Mouse (Mus musculus): ENCODE data around the gene Pitpnc1. TPM values are rescaled to one million over a fixed set of nuclear protein-coding genes. Genes with fewer than 3 reads are reported as not detected.

The Pitpnc1 gene
- polyA plus RNA-seq, 1 experiment from 2014 or later, result 16.2 TPM

DNA sequence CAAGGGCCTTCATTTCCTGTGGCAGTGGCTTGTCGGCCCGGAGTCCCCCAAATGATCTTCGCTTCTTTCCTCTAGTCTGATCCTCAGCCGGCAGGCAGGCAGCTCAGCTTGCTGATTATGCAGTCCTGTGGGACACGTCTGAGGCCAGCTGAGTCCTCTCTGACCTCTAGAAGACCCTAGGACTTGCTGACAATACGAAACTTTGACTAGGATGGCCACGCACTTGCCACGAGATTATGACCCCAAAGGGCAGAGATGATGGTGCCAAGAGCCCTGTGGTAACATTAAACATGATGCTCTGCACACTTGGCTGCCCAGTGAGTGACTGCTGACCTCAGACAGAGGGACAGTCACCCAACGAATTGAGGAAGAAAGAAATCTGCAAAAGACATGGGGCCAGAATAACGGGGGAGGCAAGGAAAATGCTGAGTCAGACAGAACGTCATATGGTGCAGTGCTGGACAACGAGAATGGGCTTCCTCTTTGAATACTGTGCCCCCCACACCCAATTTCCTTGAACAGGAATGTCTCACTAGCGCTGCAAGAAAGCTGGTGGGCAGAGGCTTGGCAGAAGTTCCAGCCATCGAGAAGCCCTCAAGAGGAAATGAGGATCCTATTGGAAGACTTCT is 152.7 kb downstream of the Pitpnc1 start:
- DNase-seq (no peak), ATAC-seq (ENCODE audit: insufficient read depth) (no peak)
- no peak for TF ChIP-seq CTCF (IDR thresholded peaks at IDR 0.05; ENCODE audit: low read depth)
- Histone ChIP-seq H3K9me3 (ENCODE audit: low read depth, low read length) (no peaks in the 10 kb centered on the region), H3K9ac (no peak overlapping the region), H3K4me1 (ENCODE audit: insufficient read depth) (no peaks in the 10 kb centered on the region), H3K36me3 (ENCODE audit: insufficient read depth) (no peaks in the 10 kb centered on the region), H3K4me2 (no peak overlapping the region), H3K4me3 (ENCODE audit: low read depth, low read length) (no peak overlapping the region), H3K27ac (ENCODE audit: low read depth) (no peak overlapping the region), H3K27me3 (ENCODE audit: insufficient read depth, low read length) (no peaks in the 10 kb centered on the region)
- 56% methylated on average over 14 of the region's 14 CpGs for WGBS

DNA sequence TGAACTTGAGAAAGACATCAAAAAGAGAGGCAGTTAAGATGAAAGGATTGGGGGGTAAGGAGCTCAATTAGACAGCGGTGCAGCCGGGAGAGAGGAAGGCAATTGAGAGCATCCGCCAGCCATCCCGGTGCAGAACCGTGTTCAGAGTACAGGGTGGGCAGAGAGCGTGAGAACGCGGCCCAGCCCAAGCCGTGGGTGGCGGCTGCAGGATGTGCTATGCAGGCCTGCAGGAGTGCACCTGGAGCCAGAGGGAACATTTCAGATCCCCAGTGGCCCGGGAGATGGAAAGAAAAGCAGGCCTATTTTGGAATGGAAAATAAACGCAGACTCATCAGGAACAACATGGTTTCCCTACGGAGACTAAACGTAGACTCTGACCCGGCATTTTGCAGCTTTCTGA is 155.0 kb downstream of the Pitpnc1 start:
- H3K27me3 ChIP-seq (ENCODE audit: insufficient read depth, low read length), result no peaks in the 10 kb centered on the region
- H3K4me3 ChIP-seq (ENCODE audit: low read depth, low read length), result no peak overlapping the region
- H3K4me2 ChIP-seq, result no peak overlapping the region
- DNase-seq (no peak), ATAC-seq (ENCODE audit: insufficient read depth) (no peak)
- WGBS, result 78% methylated on average over 15 of the region's 15 CpGs
- no peaks in the 10 kb centered on the region for H3K36me3 ChIP-seq (ENCODE audit: insufficient read depth)
- no peaks in the 10 kb centered on the region for H3K4me1 ChIP-seq (ENCODE audit: insufficient read depth)
- H3K9me3 ChIP-seq (ENCODE audit: low read depth, low read length), result no peaks in the 10 kb centered on the region
- no peak for TF ChIP-seq CTCF (IDR thresholded peaks at IDR 0.05; ENCODE audit: low read depth)
- H3K9ac ChIP-seq, result no peak overlapping the region
- H3K27ac ChIP-seq (ENCODE audit: low read depth), result no peak overlapping the region

GRCm38 (mm10) chr11:107310338-107311121 is 160.0 kb downstream of the Pitpnc1 start:
- Histone ChIP-seq H3K4me3 (ENCODE audit: low read depth, low read length) (no peak overlapping the region), H3K9me3 (ENCODE audit: low read depth, low read length) (no peaks in the 10 kb centered on the region; the same call in 1 of the 2 replicates), H3K27ac (ENCODE audit: low read depth) (peak overlapping the region; percentile 37; the same call in 1 of the 2 replicates), H3K36me3 (ENCODE audit: insufficient read depth) (no peaks in the 10 kb centered on the region), H3K4me1 (ENCODE audit: insufficient read depth) (no peaks in the 10 kb centered on the region), H3K4me2 (0 out of 2 replicates have a peak overlapping the region, but pooled peaks have one; percentile 5), H3K9ac (no peak overlapping the region), H3K27me3 (ENCODE audit: insufficient read depth, low read length) (no peaks in the 10 kb centered on the region)
- no peak for TF ChIP-seq CTCF (IDR thresholded peaks at IDR 0.05; ENCODE audit: low read depth)
- no peak for ATAC-seq (ENCODE audit: insufficient read depth)
- WGBS, result 78% methylated on average over 20 of the region's 20 CpGs
- DNase-seq, result peak; percentile 23

DNA sequence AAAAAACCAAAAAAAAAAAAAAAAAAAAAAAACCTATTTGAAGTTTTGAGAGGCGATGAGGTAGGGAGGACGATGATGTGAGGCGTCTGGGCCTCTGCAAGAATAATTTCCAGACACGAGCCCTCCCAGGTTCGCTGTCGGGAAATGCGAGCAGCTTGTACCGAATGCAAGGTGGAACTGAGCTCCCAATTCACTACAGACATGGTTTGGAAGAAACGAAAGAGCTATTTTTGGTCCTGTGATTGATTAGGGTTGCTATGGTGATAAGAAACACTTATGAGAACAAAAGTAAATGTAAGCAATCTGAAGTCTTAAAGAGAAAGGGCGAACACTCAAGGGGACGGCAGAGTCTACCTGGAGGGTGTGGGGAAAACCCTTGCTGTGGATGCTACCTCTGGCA is 164.3 kb downstream of the Pitpnc1 start:
- no peak for TF ChIP-seq CTCF (IDR thresholded peaks at IDR 0.05; ENCODE audit: low read depth)
- Histone ChIP-seq H3K4me1 (ENCODE audit: insufficient read depth) (no peaks in the 10 kb centered on the region), H3K4me2 (no peak overlapping the region), H3K27me3 (ENCODE audit: insufficient read depth, low read length) (no peaks in the 10 kb centered on the region), H3K9ac (no peak overlapping the region), H3K9me3 (ENCODE audit: low read depth, low read length) (no peaks in the 10 kb centered on the region; the same call in 1 of the 2 replicates), H3K36me3 (ENCODE audit: insufficient read depth) (no peaks in the 10 kb centered on the region), H3K4me3 (ENCODE audit: low read depth, low read length) (no peak overlapping the region), H3K27ac (ENCODE audit: low read depth) (no peak overlapping the region)
- DNase-seq (no peak), ATAC-seq (ENCODE audit: insufficient read depth) (no peak)
- WGBS, result 54% methylated on average over 11 of the region's 11 CpGs

- no peak for TF ChIP-seq CTCF (IDR thresholded peaks at IDR 0.05; ENCODE audit: low read depth)
- Histone ChIP-seq H3K27me3 (ENCODE audit: insufficient read depth, low read length) (no peaks in the 10 kb centered on the region), H3K9ac (no peak overlapping the region), H3K27ac (ENCODE audit: low read depth) (no peak overlapping the region), H3K36me3 (ENCODE audit: insufficient read depth) (no peaks in the 10 kb centered on the region), H3K9me3 (ENCODE audit: low read depth, low read length) (no peaks in the 10 kb centered on the region; the same call in 1 of the 2 replicates), H3K4me1 (ENCODE audit: insufficient read depth) (no peaks in the 10 kb centered on the region), H3K4me2 (no peak overlapping the region), H3K4me3 (ENCODE audit: low read depth, low read length) (no peak overlapping the region)
- DNase-seq, result no peak
- 84% methylated on average over 4 of the region's 4 CpGs for whole genome bisulfite sequencing
- ATAC-seq (ENCODE audit: insufficient read depth), result no peak
Measured at GRCm38 (mm10) chr11:107302141-107302540, 168.4 kb downstream of the Pitpnc1 start.

DNA sequence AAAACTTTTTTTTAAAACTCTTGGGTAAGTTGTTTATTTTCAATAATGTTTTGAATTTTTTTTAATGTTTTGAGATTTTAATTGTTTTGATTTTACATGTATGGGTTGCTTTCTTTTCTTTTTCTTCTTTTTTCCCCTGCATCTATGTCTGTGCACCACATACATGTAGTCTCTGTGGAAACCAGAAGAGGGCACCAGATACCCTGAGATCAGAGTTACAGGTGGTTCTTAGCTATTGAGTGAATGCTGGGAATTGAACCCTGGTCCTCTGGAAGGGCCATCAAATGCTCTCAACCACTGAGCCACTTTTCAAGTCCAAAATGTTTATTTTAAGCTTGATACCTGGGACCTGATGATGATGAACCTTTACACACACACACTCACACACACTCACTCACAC is 170.3 kb downstream of the Pitpnc1 start:
- TF ChIP-seq CTCF (IDR thresholded peaks at IDR 0.05; ENCODE audit: low read depth), result peak; percentile 25; the same call in 1 of the 2 replicates
- ATAC-seq (ENCODE audit: insufficient read depth), result no peak
- no peaks in the 10 kb centered on the region for H3K27me3 ChIP-seq (ENCODE audit: insufficient read depth, low read length)
- no peak overlapping the region for H3K4me2 ChIP-seq
- DNase-seq, result no peak
- no peaks in the 10 kb centered on the region for H3K9me3 ChIP-seq (ENCODE audit: low read depth, low read length)
- H3K9ac ChIP-seq, result no peak overlapping the region
- H3K36me3 ChIP-seq (ENCODE audit: insufficient read depth), result no peaks in the 10 kb centered on the region
- no peak overlapping the region for H3K27ac ChIP-seq (ENCODE audit: low read depth)
- H3K4me1 ChIP-seq (ENCODE audit: insufficient read depth), result no peaks in the 10 kb centered on the region
- H3K4me3 ChIP-seq (ENCODE audit: low read depth, low read length), result no peak overlapping the region

GRCm38 (mm10) chr11:107299511-107300120 is 170.9 kb downstream of the Pitpnc1 start:
- H3K9me3 ChIP-seq (ENCODE audit: low read depth, low read length), result no peaks in the 10 kb centered on the region
- no peak overlapping the region for H3K4me2 ChIP-seq
- no peak overlapping the region for H3K27ac ChIP-seq (ENCODE audit: low read depth)
- DNase-seq (no peak), ATAC-seq (ENCODE audit: insufficient read depth) (no peak)
- no peaks in the 10 kb centered on the region for H3K4me1 ChIP-seq (ENCODE audit: insufficient read depth)
- TF ChIP-seq CTCF (IDR thresholded peaks at IDR 0.05; ENCODE audit: low read depth), result no peak
- no peak overlapping the region for H3K9ac ChIP-seq
- WGBS, result 78% methylated on average over 9 of the region's 9 CpGs
- H3K27me3 ChIP-seq (ENCODE audit: insufficient read depth, low read length), result no peaks in the 10 kb centered on the region
- H3K4me3 ChIP-seq (ENCODE audit: low read depth, low read length), result no peak overlapping the region
- no peaks in the 10 kb centered on the region for H3K36me3 ChIP-seq (ENCODE audit: insufficient read depth)

Data from lung, embryonic 14.5 days (tissue).